Mouse (Mus musculus) kidney, embryonic 15.5 days (tissue): ENCODE data around the gene Rrm1. TPM values are rescaled to one million over a fixed set of nuclear protein-coding genes. Genes with fewer than 3 reads are reported as not detected.

Source experiments
- ATAC-seq: fragments of 200-750 bp; cut with Nextera tagmentation; replicated peaks from 2 replicates; pipeline ENCODE4 v1.8.0; 2017; ENCODE audit warnings: moderate TSS enrichment; ENCODE audit not compliant: low FRiP score
- H3K27ac ChIP-seq: fragments of 300-500 bp; sonication (generic); 2 replicates; pipeline ENCODE4 v1.5.1; 2015; ENCODE audit warnings: mild to moderate bottlenecking, inconsistent platforms
- H3K27me3 ChIP-seq: fragments of 300-500 bp; sonication (generic); 2 replicates; pipeline ENCODE4 v1.6.1; 2015; ENCODE audit warnings: inconsistent platforms
- H3K36me3 ChIP-seq: fragments of 300-500 bp; sonication (generic); 2 replicates; pipeline ENCODE4 v1.6.1; 2015; ENCODE audit warnings: inconsistent platforms
- H3K4me1 ChIP-seq: fragments of 300-500 bp; sonication (generic); 2 replicates; pipeline ENCODE4 v1.6.1; 2015; ENCODE audit warnings: inconsistent platforms
- H3K4me2 ChIP-seq: fragments of 300-500 bp; sonication (generic); 2 replicates; pipeline ENCODE4 v1.6.1; 2015; ENCODE audit warnings: moderate library complexity, mild to moderate bottlenecking, inconsistent platforms
- H3K4me3 ChIP-seq: fragments of 300-500 bp; sonication (generic); replicated peaks from 2 replicates; pipeline ENCODE4 v1.5.1; 2015; ENCODE audit warnings: mild to moderate bottlenecking, inconsistent platforms
- H3K9ac ChIP-seq: fragments of 300-500 bp; sonication (generic); 2 replicates; pipeline ENCODE4 v1.6.1; 2015; ENCODE audit warnings: mild to moderate bottlenecking, inconsistent platforms
- H3K9me3 ChIP-seq: fragments of 300-500 bp; sonication (generic); replicated peaks from 2 replicates; pipeline ENCODE4 v1.6.1; 2016; ENCODE audit warnings: inconsistent platforms
- WGBS: fragments of 180-500 bp; shearing (Covaris S2); methylation state at CpG from one replicate; pipeline ENCODE4 v1.1.7; 2015; ENCODE audit warnings: mixed read lengths; 5-methylcytosine and 5-hydroxymethylcytosine counted together
- polyA plus RNA-seq: library from polyadenylated mRNA; unstranded; fragments of >200 nt; fragmentation: Nextera tagmentation; extraction: Ambion mirVana; gene quantifications from 2 replicates; pipeline ENCODE4 v1.2.1, GENCODE M21; 2015

Gene Rrm1
- polyA plus RNA-seq, 1 experiment from 2014 or later = 159 TPM

DNA sequence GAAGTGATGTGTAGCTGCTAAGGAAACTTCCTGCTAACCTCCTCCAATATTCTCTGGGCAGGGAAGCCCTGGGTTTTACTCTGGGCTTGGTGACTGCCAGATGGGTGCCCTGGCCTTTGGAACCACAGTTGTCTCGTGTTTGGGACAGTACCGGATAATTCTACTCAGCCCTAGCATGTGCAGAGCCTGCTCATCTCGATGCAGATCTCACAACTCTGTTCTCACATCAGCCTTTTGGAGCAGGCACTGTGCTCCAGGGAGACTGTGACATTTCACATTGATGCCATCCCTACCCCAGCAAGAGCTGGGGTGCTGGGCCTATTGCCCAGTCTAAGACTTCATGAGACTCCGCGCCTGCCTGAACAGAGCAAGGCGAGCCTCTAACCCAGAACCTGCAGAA is 67.2 kb downstream of the Rrm1 start:
- 90% methylated on average over 6 of the region's 6 CpGs for WGBS

DNA sequence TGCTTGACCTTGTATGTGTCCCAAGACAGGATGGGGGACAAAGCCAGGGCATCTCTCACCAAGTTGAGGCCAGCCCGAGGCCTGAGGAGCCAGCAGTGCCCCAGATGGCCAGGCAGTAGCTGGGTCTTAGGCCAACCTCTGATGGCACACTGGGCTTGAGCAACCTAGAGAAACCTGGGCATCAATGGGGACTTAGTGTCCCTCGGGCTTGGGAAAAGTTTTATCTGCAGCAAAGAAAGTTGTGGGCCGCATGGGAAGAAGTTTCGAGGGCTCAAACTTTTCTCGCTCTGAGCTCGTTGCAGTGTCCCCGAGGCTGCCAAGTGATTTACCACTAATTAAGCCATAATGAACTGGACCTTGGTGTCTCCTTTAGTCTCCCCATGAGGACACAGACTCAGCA is 68.2 kb downstream of the Rrm1 start:
- Histone ChIP-seq H3K4me1 (peaks cover 3% of the 10 kb centered on the region), H3K4me2 (no peak overlapping the region), H3K9ac (no peak overlapping the region), H3K27ac (no peak overlapping the region), H3K36me3 (no peaks in the 10 kb centered on the region), H3K9me3 (no peaks in the 10 kb centered on the region), H3K4me3 (no peak overlapping the region), H3K27me3 (peaks cover 17% of the 10 kb centered on the region)
- WGBS = 74% methylated on average over 7 of the region's 7 CpGs
- ATAC-seq = no peak

More for the DNA sequence above, 67.2 kb downstream of the Rrm1 start:
- Histone ChIP-seq H3K27ac (no peak overlapping the region), H3K4me3 (no peak overlapping the region), H3K36me3 (no peaks in the 10 kb centered on the region), H3K9ac (no peak overlapping the region), H3K4me2 (no peak overlapping the region), H3K27me3 (peaks cover 9% of the 10 kb centered on the region), H3K4me1 (peaks cover 3% of the 10 kb centered on the region), H3K9me3 (no peaks in the 10 kb centered on the region)
- no peak for ATAC-seq

DNA sequence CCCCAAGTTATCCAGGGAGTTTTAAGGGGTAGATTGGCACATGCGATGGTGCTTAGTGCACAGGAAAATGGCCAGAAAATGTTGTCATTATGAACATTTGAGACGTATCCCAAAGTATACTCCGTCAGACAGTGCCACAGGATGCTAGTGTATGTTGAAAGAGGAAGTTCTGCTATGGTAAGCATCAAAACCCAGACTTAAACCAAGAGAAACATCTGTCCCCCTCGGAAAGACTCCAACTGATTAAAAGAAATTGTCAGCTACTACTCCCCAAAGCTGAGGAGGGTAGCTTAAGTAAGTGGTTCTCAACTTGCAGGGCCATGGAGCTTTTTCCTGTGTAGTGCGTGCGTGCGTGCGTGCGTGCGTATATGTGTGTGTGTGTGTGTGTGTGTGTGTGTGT is 70.4 kb downstream of the Rrm1 start:
- no peak overlapping the region for H3K4me2 ChIP-seq
- peaks cover 3% of the 10 kb centered on the region for H3K4me1 ChIP-seq
- no peaks in the 10 kb centered on the region for H3K36me3 ChIP-seq
- ATAC-seq = no peak
- WGBS = 93% methylated on average over 10 of the region's 10 CpGs
- H3K9ac ChIP-seq = no peak overlapping the region
- H3K27me3 ChIP-seq = peaks cover 17% of the 10 kb centered on the region
- no peaks in the 10 kb centered on the region for H3K9me3 ChIP-seq
- no peak overlapping the region for H3K4me3 ChIP-seq
- H3K27ac ChIP-seq = no peak overlapping the region

DNA sequence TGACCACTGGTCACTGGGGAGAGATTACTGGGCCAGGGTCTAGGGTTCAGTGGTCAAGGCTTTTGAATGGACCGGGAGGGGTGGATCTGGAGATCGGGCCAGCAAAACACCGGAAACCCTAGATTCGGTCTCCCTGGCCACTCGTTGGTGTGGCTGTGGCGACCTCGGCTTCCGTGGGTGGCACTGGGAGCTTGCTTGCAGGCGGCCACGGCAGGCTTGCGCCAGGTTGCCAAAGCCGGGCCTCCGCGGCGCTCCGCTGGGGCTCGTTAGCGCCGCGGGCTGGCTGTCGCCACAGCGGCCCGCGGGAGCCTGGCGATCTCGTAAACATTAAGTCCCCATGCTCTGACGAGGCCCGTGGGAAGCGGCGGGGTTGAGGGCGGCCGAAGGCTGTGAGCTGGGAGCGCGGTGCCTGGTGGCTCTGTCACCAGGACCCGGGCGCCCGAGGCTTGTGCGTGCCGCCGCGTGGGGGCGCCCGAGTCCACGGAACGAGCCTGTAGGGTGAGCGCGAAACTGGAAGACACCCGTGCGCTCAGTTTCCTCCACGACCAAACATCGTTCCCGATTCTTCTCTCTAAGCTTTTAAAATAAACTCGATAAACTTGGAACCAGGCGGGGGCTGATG is 71.4 kb downstream of the Rrm1 start:
- Histone ChIP-seq H3K27me3 (peaks cover 17% of the 10 kb centered on the region), H3K27ac (no peak overlapping the region), H3K36me3 (no peaks in the 10 kb centered on the region), H3K4me1 (peaks cover 3% of the 10 kb centered on the region), H3K9me3 (no peaks in the 10 kb centered on the region), H3K4me3 (peak overlapping the region; percentile 55), H3K4me2 (peak overlapping the region; percentile 97), H3K9ac (peak overlapping the region; percentile 67)
- peak; percentile 96 for ATAC-seq
- under 1% methylated on average over 54 of the region's 54 CpGs for WGBS

DNA sequence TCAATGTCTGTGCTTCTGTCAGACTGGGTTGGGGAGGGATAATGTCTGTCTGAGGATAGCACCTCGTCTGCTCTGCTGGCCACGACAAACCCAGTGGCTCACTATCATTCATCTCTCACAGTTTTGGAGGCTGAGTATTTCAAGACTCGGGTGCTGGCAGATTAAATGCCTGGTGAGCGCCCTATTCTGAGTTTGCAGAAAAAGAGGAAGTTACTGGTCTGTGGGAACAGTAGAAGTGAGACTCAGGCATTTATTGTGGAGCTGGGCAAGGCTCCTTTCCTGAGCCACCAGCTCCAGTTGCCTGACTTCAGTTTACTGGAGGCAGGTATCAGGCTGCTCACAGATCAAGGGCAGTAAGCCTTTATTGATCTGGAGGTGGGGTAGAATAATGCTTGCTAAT is 72.6 kb downstream of the Rrm1 start:
- H3K4me2 ChIP-seq = no peak overlapping the region
- no peak overlapping the region for H3K27ac ChIP-seq
- peaks cover 17% of the 10 kb centered on the region for H3K27me3 ChIP-seq
- 71% methylated on average over 4 of the region's 4 CpGs for WGBS
- no peak overlapping the region for H3K4me3 ChIP-seq
- peaks cover 3% of the 10 kb centered on the region for H3K4me1 ChIP-seq
- H3K9ac ChIP-seq = no peak overlapping the region
- H3K9me3 ChIP-seq = no peaks in the 10 kb centered on the region
- H3K36me3 ChIP-seq = no peaks in the 10 kb centered on the region
- no peak for ATAC-seq

DNA sequence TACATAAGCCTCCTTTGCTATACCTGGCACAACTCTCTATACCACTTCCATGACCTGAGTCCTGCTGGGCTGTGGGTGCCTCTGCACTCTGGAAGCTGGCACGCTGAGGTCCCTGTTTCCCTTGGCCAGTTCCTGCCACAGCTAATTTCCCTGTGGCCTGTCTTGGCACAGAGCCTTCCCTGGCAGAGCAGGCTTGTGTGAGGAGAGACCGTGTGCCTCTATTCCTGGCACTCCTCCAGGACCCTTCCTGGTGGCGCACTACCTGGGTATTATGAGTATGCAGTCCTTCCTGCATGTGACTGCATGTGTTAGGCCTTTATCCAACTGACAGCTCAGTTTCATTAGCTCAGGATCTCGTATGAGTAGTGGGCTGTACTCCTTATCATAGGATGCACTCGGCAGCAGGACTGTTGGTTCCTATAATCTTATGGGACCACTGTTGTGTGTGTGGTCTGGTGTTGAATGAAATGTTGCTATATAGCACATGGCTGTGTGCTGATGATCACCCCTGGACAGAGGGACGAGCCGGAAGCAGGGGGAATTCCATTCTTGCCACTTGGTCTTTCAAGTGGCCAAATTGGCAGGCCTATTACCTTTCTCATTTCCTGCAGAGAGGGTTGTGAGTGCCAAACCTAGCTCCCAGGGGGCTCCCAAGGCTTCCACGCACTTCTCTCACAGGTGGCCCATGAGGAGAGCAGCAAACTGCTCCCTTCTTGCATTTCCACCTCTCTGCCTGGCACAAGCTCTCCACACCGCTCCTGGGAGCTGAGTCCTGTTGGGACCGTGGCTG is 75.0 kb downstream of the Rrm1 start:
- H3K4me3 ChIP-seq = no peak overlapping the region
- no peak overlapping the region for H3K27ac ChIP-seq
- no peak overlapping the region for H3K9ac ChIP-seq
- 70% methylated on average over 10 of the region's 10 CpGs for WGBS
- peaks cover 3% of the 10 kb centered on the region for H3K4me1 ChIP-seq
- H3K9me3 ChIP-seq = no peaks in the 10 kb centered on the region
- no peak overlapping the region for H3K4me2 ChIP-seq
- no peaks in the 10 kb centered on the region for H3K36me3 ChIP-seq
- H3K27me3 ChIP-seq = peaks cover 17% of the 10 kb centered on the region
- ATAC-seq = no peak

DNA sequence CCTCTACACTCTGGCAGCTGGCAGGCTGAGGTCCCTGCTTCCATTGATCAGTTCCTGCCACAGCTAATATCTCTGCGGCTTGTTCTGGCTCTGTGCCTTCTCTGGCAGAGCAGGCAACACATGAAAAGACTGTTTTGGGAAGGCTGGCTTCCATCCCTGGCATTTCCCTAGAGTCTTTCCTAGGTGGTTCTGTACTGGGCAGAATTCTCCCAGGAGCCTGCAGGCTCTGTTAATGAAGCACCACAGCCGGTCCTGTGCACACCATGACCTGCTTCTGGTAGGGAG is 75.5 kb downstream of the Rrm1 start:
- H3K4me1 ChIP-seq = peaks cover 3% of the 10 kb centered on the region
- ATAC-seq = no peak
- H3K36me3 ChIP-seq = no peaks in the 10 kb centered on the region
- no peak overlapping the region for H3K4me2 ChIP-seq
- 87% methylated on average over 2 of the region's 2 CpGs for WGBS
- peaks cover 12% of the 10 kb centered on the region for H3K27me3 ChIP-seq
- no peaks in the 10 kb centered on the region for H3K9me3 ChIP-seq
- no peak overlapping the region for H3K9ac ChIP-seq
- H3K27ac ChIP-seq = no peak overlapping the region
- no peak overlapping the region for H3K4me3 ChIP-seq

Other genes starting within 250 kb of the Rrm1 start
- 39.0 TPM in 2 replicates for gene Nup98, start 231.5 kb upstream of the Rrm1 start, polyA plus RNA-seq
- 72.3 and 75.2 TPM in 2 replicates for gene Pgap2, start 231.5 kb upstream of the Rrm1 start, polyA plus RNA-seq
- gene Rhog, start 185.6 kb upstream of the Rrm1 start, polyA plus RNA-seq = 53.1 and 59.1 TPM in 2 replicates
- 14.8 and 16.2 TPM in 2 replicates for gene Stim1, start 173.9 kb upstream of the Rrm1 start, polyA plus RNA-seq
- 0.38 and 0.48 TPM in 2 replicates for gene Olfr543, start 40.0 kb downstream of the Rrm1 start, polyA plus RNA-seq
- 0.09 TPM in 1 of 2 replicates, not detected in the other for gene Olfr544, start 46.6 kb downstream of the Rrm1 start, polyA plus RNA-seq
- 0.09 and 0.16 TPM in 2 replicates for gene Olfr545, start 57.9 kb downstream of the Rrm1 start, polyA plus RNA-seq
- gene Olfr547, start 93.1 kb downstream of the Rrm1 start, polyA plus RNA-seq = not detected in 2 replicates
- not detected in 2 replicates for gene Olfr548-ps1, start 99.2 kb downstream of the Rrm1 start, polyA plus RNA-seq
- not detected in 2 replicates for gene Olfr549, start 108.2 kb downstream of the Rrm1 start, polyA plus RNA-seq
- gene Trim21, start 123.8 kb downstream of the Rrm1 start, polyA plus RNA-seq = 0.17 and 0.44 TPM in 2 replicates
- not detected in 2 replicates for gene Olfr550, start 129.7 kb downstream of the Rrm1 start, polyA plus RNA-seq
- gene Olfr551, start 150.2 kb downstream of the Rrm1 start, polyA plus RNA-seq = not detected in 2 replicates
- not detected in 2 replicates for gene Olfr552, start 156.1 kb downstream of the Rrm1 start, polyA plus RNA-seq
- not detected in 2 replicates for gene Olfr553, start 176.5 kb downstream of the Rrm1 start, polyA plus RNA-seq
- not detected in 2 replicates for gene Olfr554, start 196.7 kb downstream of the Rrm1 start, polyA plus RNA-seq
- gene Olfr555, start 217.1 kb downstream of the Rrm1 start, polyA plus RNA-seq = not detected in 2 replicates
- gene Olfr556, start 223.2 kb downstream of the Rrm1 start, polyA plus RNA-seq = not detected in 2 replicates
- 13.0 and 15.5 TPM in 2 replicates for gene Trim68, start 245.6 kb downstream of the Rrm1 start, polyA plus RNA-seq